Mouse (Mus musculus): ENCODE measurements around the gene Mgat5. TPM values are rescaled to one million over a fixed set of nuclear protein-coding genes. Genes with fewer than 3 reads are reported as not detected.

Gene Mgat5
- polyA plus RNA-seq, 1 experiment: 11.4 TPM

GRCm38 (mm10) chr1:127500219-127500618 is 295.4 kb downstream of the Mgat5 start:
- H3K4me1 ChIP-seq (ENCODE audit: control insufficient read depth, insufficient read depth, insufficient read length, low read length): no peaks in the 10 kb centered on the region
- H3K27me3 ChIP-seq (ENCODE audit: control insufficient read depth, insufficient read depth, low read length): no peaks in the 10 kb centered on the region
- no peaks in the 10 kb centered on the region for H3K36me3 ChIP-seq (ENCODE audit: control insufficient read depth, insufficient read depth, low read length)
- TF ChIP-seq POLR2A (IDR thresholded peaks at IDR 0.05; ENCODE audit: low read depth, low read length) (no peak), CTCF (IDR thresholded peaks at IDR 0.05; ENCODE audit: extremely low read depth, insufficient read length, insufficient replicate concordance, low read depth, low read length) (peak; percentile 77; the same call in 1 of the 2 replicates)
- 6% methylated on average over 8 of the region's 8 CpGs for WGBS
- no peak overlapping the region for H3K4me3 ChIP-seq (ENCODE audit: low read depth, low read length)
- no peak overlapping the region for H3K27ac ChIP-seq (ENCODE audit: insufficient read depth, low read depth, low read length)

GRCm38 (mm10) chr1:127500701-127501100 is 295.9 kb downstream of the Mgat5 start:
- Histone ChIP-seq H3K27me3 (ENCODE audit: control insufficient read depth, insufficient read depth, low read length) (no peaks in the 10 kb centered on the region), H3K4me3 (ENCODE audit: low read depth, low read length) (no peak overlapping the region), H3K27ac (ENCODE audit: insufficient read depth, low read depth, low read length) (no peak overlapping the region), H3K36me3 (ENCODE audit: control insufficient read depth, insufficient read depth, low read length) (no peaks in the 10 kb centered on the region), H3K4me1 (ENCODE audit: control insufficient read depth, insufficient read depth, insufficient read length, low read length) (no peaks in the 10 kb centered on the region)
- 69% methylated on average over 17 of the region's 17 CpGs for WGBS
- no peak for TF ChIP-seq POLR2A (IDR thresholded peaks at IDR 0.05; ENCODE audit: low read depth, low read length)
- no peak for TF ChIP-seq CTCF (IDR thresholded peaks at IDR 0.05; ENCODE audit: extremely low read depth, insufficient read length, insufficient replicate concordance, low read depth, low read length)

- H3K4me3 ChIP-seq (ENCODE audit: low read depth, low read length): no peak overlapping the region
- TF ChIP-seq CTCF (IDR thresholded peaks at IDR 0.05; ENCODE audit: extremely low read depth, insufficient read length, insufficient replicate concordance, low read depth, low read length) (no peak), POLR2A (IDR thresholded peaks at IDR 0.05; ENCODE audit: low read depth, low read length) (no peak)
- no peaks in the 10 kb centered on the region for H3K36me3 ChIP-seq (ENCODE audit: control insufficient read depth, insufficient read depth, low read length)
- H3K27me3 ChIP-seq (ENCODE audit: control insufficient read depth, insufficient read depth, low read length): no peaks in the 10 kb centered on the region
- H3K27ac ChIP-seq (ENCODE audit: insufficient read depth, low read depth, low read length): no peak overlapping the region
- 67% methylated on average over 10 of the region's 10 CpGs for WGBS
- no peaks in the 10 kb centered on the region for H3K4me1 ChIP-seq (ENCODE audit: control insufficient read depth, insufficient read depth, insufficient read length, low read length)
These were observed 302.3 kb downstream of the Mgat5 start for GRCm38 (mm10) chr1:127507042-127507650.

- Histone ChIP-seq H3K4me1 (ENCODE audit: control insufficient read depth, insufficient read depth, insufficient read length, low read length) (no peaks in the 10 kb centered on the region), H3K4me3 (ENCODE audit: low read depth, low read length) (no peak overlapping the region)
These were observed 303.4 kb downstream of the Mgat5 start for GRCm38 (mm10) chr1:127508067-127508739.

GRCm38 (mm10) chr1:127508921-127509320 is 304.1 kb downstream of the Mgat5 start:
- H3K4me3 ChIP-seq (ENCODE audit: low read depth, low read length): no peak overlapping the region
- no peak overlapping the region for H3K27ac ChIP-seq (ENCODE audit: insufficient read depth, low read depth, low read length)
- WGBS: 81% methylated on average over 8 of the region's 8 CpGs
- no peaks in the 10 kb centered on the region for H3K27me3 ChIP-seq (ENCODE audit: control insufficient read depth, insufficient read depth, low read length)
- no peaks in the 10 kb centered on the region for H3K36me3 ChIP-seq (ENCODE audit: control insufficient read depth, insufficient read depth, low read length)
- H3K4me1 ChIP-seq (ENCODE audit: control insufficient read depth, insufficient read depth, insufficient read length, low read length): no peaks in the 10 kb centered on the region
- TF ChIP-seq CTCF (IDR thresholded peaks at IDR 0.05; ENCODE audit: extremely low read depth, insufficient read length, insufficient replicate concordance, low read depth, low read length): no peak
- no peak for TF ChIP-seq POLR2A (IDR thresholded peaks at IDR 0.05; ENCODE audit: low read depth, low read length)

More at GRCm38 (mm10) chr1:127508067-127508739, 303.4 kb downstream of the Mgat5 start:
- 82% methylated on average over 16 of the region's 16 CpGs for WGBS
- no peak overlapping the region for H3K27ac ChIP-seq (ENCODE audit: insufficient read depth, low read depth, low read length)
- H3K27me3 ChIP-seq (ENCODE audit: control insufficient read depth, insufficient read depth, low read length): no peaks in the 10 kb centered on the region
- no peak for TF ChIP-seq CTCF (IDR thresholded peaks at IDR 0.05; ENCODE audit: extremely low read depth, insufficient read length, insufficient replicate concordance, low read depth, low read length)
- TF ChIP-seq POLR2A (IDR thresholded peaks at IDR 0.05; ENCODE audit: low read depth, low read length): no peak
- H3K36me3 ChIP-seq (ENCODE audit: control insufficient read depth, insufficient read depth, low read length): no peaks in the 10 kb centered on the region

- WGBS: 83% methylated on average over 6 of the region's 6 CpGs
- no peaks in the 10 kb centered on the region for H3K27me3 ChIP-seq (ENCODE audit: control insufficient read depth, insufficient read depth, low read length)
- no peaks in the 10 kb centered on the region for H3K36me3 ChIP-seq (ENCODE audit: control insufficient read depth, insufficient read depth, low read length)
- no peak overlapping the region for H3K4me3 ChIP-seq (ENCODE audit: low read depth, low read length)
- TF ChIP-seq POLR2A (IDR thresholded peaks at IDR 0.05; ENCODE audit: low read depth, low read length): no peak
- no peak for TF ChIP-seq CTCF (IDR thresholded peaks at IDR 0.05; ENCODE audit: extremely low read depth, insufficient read length, insufficient replicate concordance, low read depth, low read length)
- no peaks in the 10 kb centered on the region for H3K4me1 ChIP-seq (ENCODE audit: control insufficient read depth, insufficient read depth, insufficient read length, low read length)
- no peak overlapping the region for H3K27ac ChIP-seq (ENCODE audit: insufficient read depth, low read depth, low read length)
These were observed 306.5 kb downstream of the Mgat5 start for GRCm38 (mm10) chr1:127511362-127511761.

GRCm38 (mm10) chr1:127512709-127513108 is 307.9 kb downstream of the Mgat5 start:
- H3K27me3 ChIP-seq (ENCODE audit: control insufficient read depth, insufficient read depth, low read length): no peaks in the 10 kb centered on the region
- peak overlapping the region; percentile 44 for H3K27ac ChIP-seq (ENCODE audit: insufficient read depth, low read depth, low read length)
- H3K4me3 ChIP-seq (ENCODE audit: low read depth, low read length): no peak overlapping the region
- TF ChIP-seq POLR2A (IDR thresholded peaks at IDR 0.05; ENCODE audit: low read depth, low read length): no peak
- TF ChIP-seq CTCF (IDR thresholded peaks at IDR 0.05; ENCODE audit: extremely low read depth, insufficient read length, insufficient replicate concordance, low read depth, low read length): no peak
- 78% methylated on average over 6 of the region's 6 CpGs for WGBS
- H3K4me1 ChIP-seq (ENCODE audit: control insufficient read depth, insufficient read depth, insufficient read length, low read length): no peaks in the 10 kb centered on the region
- no peaks in the 10 kb centered on the region for H3K36me3 ChIP-seq (ENCODE audit: control insufficient read depth, insufficient read depth, low read length)

All from small intestine, adult 2 months (tissue).